Mouse (Mus musculus) inflammation-experienced regulatory T-cells, adult 6 months (primary cell): ENCODE results near the gene Tmem53. TPM values are rescaled to one million over a fixed set of nuclear protein-coding genes. Genes with fewer than 3 reads are reported as not detected.
A peak's percentile ranks its signal among the peaks of the same experiment; 100 is the strongest.

Experiments
- ATAC-seq: one replicate; pipeline ENCODE4 v1.8.0; 2017
- polyA plus RNA-seq, 3 experiments: library from polyadenylated mRNA; unstranded; fragments of 100-300 nt; shearing (Covaris generic); gene quantifications; one replicate each; pipeline ENCODE4 v1.2.1; 2017

Tmem53 gene
- under 1 TPM in 2 of 3 experiments, not detected in 1; 0.40 to 0.98 TPM for polyA plus RNA-seq

DNA sequence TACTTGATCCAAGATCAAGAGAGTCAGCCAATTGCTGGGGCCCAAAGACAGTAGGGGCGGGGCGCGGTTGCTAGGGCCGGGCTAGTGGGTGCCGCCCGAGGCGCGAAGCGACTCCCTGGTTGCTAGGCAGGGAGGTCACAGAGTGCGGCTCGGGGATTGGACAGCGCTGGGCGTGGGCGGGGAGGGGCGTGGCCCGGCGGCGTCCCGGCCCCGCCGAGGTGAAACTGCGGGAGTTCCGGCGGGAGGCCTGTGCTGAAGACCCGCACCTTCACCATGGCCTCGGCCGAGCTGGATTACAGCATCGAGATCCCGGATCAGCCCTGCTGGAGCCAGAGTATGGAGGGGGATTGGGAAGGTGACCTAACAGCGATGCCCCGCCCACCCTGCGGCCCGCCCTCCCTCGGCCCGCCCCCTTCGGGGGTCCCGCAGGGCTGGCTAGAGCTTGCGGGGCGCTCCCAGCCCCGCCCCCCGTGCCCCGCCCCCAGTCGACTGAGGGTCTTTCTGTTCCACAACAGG lies at the start of gene Tmem53, which contains the start of gene Armh1:
Tmem53 (plus strand) TSS at position 151 of the 516 bp plus-strand sequence.
Armh1 (minus strand) TSS at position 325 of the 516 bp plus-strand sequence.
- peak; percentile 98 for ATAC-seq

GRCm38 (mm10) chr4:117202046-117202991 lies 49.4 kb upstream of the Tmem53 start:
- ATAC-seq = peak; percentile 93

DNA sequence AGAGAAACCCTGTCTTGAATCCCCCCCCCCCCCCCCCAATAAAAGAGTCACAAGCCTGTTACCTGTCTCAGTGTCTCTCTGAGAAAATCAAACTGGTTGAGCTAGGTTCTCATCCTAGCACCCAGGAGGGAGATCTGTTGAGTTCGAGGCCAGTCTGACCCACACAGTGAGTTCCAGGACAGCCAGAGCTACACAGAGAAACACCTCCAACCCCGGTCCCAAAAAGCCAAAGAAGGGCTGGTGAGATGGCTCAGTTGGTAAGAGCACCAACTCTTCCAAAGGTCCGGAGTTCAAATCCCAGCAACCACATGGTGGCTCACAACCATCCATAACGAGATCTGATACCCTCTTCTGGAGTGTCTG lies 48.8 kb upstream of the Tmem53 start:
- no peak for ATAC-seq

DNA sequence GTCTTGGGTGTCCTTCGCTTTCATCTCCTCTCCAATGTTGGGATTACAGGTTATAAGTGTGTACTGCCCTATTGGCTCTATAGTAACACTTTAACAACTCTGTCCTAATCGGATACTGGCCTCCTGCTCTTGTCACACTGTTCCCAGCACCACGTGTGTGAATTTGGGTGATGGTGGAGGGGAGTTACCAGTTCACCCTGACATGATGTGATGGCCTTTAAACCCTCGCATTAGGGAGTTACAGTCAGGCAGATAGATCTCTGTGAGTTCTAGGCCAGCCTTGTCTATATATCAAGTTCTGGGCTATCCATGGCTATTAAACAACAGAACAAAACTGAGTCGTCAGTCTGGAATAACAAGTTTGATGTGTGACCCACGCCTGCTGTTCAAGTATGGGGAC lies 42.2 kb upstream of the Tmem53 start:
- no peak for ATAC-seq

DNA sequence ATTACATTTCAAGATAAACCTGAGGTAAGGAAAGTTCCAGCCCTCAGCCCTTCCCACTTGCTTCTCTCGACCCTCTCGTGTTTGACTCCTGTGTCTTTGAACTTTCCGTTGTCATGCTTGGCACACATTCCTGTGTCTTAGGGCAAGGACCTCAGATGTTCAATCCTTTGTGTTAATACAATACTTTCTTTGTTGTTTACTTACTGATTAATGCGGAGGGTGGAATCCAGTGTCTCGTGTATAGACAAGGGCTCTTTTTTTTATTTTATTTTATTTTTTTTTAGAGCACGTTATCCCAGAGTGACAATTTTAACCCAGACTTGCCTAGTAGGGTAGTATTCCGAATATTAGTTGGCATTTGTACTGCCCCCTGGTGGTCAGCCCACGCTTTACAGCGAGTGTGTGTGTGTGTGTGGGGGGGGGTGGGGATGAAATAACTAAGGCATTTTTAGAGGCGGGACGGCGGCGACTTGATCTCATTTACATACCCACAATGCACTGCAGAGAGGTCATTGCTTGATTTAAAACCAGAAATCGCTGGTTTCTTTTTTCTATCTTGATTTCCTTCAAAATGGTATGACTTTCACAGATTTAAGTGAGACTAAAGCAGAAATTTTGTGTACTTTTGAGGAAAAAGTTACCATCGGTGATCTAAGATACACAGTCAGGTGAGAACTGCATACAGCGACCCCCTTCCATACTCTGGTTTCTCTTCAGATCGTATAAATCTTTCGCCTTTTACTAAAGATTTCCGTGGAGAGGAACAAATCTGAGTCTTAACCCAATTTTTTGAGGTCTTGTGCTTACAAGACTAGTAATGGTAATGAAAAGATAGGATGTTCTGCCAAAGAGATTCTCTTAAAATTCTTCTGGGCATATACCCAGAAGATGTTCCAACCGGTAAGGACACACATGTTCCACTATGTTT lies 41.3 kb upstream of the Tmem53 start:
- peak; percentile 87 for ATAC-seq

- no peak for ATAC-seq
Measured at GRCm38 (mm10) chr4:117214250-117214649, 37.5 kb upstream of the Tmem53 start.

DNA sequence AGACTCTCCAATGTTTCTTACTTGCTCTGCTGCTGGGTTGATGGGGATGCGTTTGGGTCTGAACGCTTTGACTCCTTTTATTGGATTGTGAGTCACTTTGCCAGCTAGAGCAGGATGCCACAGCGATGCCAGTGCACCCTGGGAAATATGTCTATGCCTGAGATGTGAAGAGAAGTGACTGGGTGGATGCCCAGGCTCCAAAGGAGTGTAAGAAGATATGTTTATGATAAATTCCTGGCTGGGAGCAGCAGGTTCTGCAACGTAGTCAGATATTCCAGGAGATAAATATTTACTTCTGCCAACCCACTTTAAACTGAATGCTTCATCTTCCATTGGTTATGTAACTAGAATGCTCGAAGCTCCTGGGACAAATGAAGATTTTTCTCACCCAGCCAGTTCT lies 34.7 kb upstream of the Tmem53 start:
- no peak for ATAC-seq

DNA sequence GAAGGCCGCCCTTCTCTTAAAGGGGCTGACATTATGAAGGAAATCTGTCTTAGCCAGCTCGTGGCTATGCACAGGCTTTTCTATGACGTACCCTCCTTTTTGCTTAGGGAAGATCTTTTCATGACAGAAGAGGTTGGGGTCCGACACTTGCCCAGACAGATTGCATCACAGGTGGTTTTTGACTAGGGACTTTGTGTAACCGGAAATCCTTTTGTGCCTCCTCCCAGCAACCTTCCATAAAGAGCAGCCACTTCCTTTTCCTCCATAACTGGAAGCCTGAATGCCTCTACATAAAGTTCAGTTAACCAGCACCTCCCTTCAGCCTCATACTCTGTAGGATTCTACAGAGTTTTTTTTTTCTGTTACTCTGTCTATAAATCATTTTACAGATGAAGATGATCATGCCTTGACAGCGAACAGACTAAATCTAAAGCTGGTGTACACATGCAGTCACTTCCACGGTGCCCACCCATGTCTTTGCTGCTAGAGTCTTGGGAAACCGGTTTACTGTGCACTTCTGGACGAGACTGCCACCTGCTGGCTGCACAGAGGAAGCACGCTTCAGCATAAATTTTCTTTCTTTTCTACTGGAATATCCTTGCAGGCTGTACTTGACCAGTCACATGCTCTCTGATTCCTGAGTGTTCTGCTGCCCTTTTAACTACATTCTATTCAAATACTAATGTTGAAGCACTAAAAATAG lies 33.1 kb upstream of the Tmem53 start:
- ATAC-seq = peak; percentile 58

DNA sequence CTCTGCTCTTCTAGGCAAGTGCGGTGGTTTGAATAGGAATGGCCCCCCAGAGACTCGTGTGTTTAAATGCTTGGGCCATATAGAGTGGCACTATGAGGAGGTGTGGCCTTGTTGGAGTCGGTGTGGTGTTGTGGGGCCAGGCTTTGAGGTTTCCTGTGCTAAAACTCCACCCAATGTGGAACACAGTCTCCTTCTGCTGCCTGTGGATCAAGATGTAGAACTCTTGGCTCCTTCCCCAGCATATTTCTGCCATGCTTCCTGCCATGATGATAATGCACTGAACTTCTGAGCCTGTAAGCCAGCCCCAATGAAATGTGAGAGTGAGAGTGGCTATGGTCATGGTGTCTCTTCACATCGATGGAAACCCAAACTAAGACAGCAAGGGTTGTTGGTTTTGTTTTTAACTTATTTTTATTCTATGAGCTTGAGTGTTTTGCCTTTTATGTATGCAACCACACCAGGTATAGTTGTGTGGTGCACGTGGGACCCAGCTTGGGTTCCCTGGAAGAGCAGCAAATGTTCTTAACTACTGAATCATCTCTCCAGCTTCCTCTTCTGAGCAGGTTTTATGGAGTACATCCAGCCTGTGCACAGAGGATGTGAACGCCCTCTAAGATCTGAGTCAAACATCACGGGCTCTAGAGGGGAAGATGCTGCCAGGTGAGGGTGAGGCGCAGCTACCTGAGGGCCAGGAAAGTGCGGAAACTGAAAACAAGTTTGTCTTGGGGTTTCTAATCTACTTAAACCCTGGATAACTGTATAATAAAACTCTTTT lies 30.8 kb upstream of the Tmem53 start:
- no peak for ATAC-seq

GRCm38 (mm10) chr4:117221836-117222235 lies 29.9 kb upstream of the Tmem53 start:
- ATAC-seq = no peak

- ATAC-seq = no peak
Measured at GRCm38 (mm10) chr4:117223001-117223400, 28.8 kb upstream of the Tmem53 start.

- ATAC-seq = no peak
Measured at GRCm38 (mm10) chr4:117224122-117224521, 27.6 kb upstream of the Tmem53 start.

DNA sequence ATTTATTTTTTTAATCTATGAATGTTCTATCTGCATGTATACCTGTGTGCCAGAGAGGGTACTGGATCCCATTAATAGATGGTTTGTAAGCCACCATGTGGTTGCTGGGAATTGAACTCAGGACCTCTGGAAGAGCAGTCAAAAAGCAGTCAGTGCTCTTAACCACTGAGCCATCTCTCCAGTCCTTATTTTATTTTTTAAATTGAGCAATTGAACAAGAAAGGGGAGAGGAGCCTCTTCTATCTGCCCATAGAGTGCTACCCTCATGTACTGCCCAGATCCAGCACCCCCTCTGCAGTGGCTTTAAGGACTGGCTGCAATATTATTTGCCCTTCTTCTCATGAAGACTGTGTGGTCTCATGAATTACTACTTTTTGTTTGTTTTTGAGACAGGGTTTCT lies 26.5 kb upstream of the Tmem53 start:
- no peak for ATAC-seq

DNA sequence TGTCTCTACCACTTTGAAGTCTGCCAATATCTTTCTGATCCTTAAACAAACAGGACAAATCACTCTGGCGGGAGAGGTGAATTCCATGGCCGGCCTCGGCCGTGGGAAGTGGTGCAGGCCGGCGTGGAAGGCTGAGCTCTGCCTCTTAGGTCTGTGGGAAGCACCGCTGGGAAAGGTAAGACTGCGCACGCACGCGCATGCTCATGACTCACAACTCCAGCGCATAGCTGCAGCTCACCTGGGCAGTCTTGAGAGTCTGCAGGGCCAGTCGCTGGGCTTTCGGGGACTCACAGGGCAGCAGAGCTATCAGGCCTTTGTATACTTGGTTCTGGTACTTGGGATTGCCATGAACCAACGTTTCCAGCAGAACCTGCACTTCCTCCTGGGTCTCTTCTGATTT lies 22.2 kb upstream of the Tmem53 start:
- ATAC-seq = no peak

DNA sequence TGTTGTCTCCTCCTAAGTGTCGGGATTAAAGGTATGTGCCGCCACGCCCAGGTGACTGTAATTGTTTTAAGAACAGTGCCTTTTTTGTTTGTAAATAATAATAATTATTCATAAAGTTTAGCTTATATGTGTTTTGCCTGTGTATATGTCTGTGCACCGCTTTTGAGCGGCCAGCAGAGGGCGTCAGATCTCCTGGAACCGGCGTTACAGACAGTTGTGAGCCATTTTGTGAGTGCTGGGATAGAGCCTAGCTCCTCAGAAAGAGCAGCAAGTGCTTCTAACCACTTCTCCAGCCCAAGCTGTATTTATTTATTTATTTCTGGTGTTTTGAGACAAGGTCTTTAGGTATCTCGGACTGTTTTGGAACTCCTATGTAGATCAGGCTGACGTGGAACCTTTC lies 21.4 kb upstream of the Tmem53 start:
- ATAC-seq = no peak

DNA sequence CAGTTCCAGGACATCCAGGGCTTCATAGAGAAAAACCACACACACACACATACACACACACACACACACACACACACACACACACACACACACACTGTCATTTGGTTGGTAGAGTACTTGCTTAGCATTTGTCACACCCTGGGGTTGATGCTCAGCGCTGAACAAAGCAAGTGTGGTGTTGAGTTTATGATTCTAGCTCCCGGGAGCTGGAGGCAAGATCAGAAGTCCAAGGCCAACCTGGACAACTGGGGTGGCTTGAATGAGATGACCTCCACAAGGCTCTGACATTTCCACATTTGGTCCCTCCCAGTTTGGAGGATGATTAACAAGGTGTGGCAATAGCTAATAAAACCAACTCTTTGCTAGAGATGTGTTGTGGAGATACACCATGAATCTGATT lies 20.5 kb upstream of the Tmem53 start:
- ATAC-seq = no peak

DNA sequence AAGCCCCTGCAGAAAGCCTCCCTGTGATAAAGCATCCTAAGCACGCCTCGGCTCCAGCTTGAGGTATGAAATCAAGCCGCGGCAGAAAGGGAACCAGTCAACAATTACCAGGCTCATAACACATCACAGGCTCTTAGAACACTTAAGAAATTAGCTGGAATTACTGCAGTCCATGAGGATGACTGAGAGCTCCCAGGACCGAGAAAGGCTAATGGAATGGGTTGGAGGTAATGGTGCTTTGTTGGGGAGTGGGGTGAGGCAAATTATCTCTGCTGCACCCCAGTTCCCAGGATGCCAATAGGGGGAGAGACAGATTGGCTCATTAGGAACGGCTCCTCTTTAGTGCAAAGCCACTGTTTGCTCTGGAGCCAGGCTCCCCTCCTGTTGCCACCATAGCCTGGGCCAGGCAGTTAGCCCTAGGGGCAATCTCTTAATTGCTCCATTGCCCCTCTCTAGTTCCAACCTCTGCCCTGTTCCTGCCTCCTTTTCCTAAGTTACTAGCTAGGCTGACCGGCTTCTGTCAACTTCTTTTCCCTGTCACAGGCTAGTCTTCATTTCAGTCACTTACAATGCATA lies 17.5 kb upstream of the Tmem53 start:
- ATAC-seq = no peak

DNA sequence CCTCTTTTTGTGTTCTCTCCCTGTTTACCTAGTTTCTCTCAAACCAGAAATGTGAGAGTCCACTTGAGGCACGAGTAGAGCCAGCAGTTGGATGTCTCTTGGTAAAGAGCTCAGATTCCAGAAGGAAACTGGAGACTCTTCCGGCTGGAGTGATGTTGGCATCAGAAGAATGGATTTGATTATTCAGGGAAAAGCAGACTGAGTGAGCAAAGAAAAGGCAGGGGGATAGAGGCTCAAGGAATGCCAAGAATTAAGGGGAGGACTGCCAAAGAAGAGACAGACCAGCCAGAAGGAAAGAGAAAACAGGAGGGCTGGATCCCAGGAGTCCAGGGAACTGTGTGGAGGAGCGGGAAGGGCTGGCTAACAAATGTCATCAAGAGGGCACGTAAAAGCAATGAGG lies 15.9 kb upstream of the Tmem53 start:
- no peak for ATAC-seq

DNA sequence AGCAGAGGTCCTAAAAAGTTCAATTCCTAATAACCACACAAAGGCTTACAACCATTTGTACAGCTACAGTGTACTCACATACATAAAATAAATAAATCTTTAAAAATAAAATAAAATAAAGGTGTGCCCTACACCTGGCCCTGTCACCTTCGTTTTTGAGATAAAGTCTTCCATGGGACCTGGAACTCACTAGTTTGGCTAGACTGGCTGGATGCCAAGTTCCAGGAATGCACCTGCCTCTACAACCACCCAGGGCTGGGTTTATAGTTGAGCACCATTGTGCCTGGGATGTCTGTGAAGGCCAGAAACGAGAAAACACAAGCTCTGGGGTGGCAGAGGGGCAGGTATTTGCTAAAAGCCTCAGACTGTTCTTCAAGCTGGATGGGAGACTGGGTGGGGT lies 12.6 kb upstream of the Tmem53 start:
- no peak for ATAC-seq

DNA sequence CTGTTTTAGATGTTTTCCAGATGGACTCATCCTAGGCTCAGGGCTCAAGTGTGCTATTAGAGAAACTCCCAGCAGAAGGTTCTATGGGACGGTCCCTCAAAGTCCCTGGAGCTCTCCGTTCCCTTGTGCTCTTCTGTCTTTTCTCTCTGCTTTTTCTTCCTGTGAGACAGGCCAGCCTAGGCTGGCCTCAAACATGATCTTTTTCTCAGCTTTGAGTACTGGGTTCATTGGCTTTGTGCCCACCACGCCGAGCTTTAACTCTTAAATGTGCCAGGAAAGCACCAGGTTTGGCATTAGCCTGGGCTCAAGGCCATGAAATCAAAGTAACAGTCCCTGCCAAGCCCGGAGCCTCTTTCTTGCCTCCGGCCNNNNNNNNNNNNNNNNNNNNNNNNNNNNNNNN lies 10.9 kb upstream of the Tmem53 start:
- ATAC-seq = no peak

DNA sequence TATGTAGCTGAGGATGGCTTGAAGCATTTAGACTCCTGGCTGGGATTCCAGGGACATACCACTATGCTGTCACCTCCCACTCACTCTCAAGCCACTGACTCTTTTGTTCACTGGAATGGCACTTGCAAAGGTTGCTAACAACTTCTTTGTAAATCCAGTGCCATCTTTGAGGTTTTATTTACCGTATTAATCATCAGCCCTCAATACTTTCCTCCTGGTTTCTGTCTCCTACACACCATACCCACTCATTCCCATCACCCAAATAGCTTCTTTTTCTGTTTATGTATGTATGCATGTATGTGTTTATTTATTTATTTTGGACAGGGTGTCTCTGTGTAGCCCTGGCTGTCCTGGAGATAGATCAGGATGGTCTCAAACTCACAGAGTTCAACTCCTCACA lies 769 bp upstream of the Tmem53 start:
- ATAC-seq = no peak
